Mouse (Mus musculus): Measurements from ENCODE around the gene Slc25a48.

DNA sequence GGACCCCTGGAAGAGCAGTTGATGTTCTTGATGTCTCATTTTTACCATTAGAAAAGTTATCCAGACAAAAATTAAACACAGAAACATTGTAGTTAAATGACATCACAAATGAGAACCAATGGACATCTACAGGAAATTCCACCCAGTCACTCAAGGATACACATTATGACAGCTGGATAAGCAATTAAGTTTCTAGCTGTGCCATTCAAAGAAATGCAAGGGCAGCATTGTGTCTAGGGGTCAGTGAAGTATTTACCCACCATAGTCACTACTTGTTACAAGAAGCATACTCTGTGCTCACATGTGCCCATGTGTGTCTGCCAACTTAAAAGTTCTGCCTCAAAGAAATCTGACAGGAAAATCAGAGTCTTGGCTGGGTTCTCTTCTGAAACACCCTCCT, 75.4 kb downstream of the Slc25a48 start:
- TF ChIP-seq CTCF (IDR thresholded peaks at IDR 0.05; ENCODE audit: insufficient read depth, low read depth, low read length), result no peak
- TF ChIP-seq POLR2A (IDR thresholded peaks at IDR 0.05; ENCODE audit: insufficient read depth, low read depth, low read length), result no peak
